Mouse (Mus musculus): ENCODE measurements around the gene Uba52.

GRCm38 (mm10) chr8:70535701-70536100 lies 25.1 kb upstream of the Uba52 start:
- TF ChIP-seq CTCF (IDR thresholded peaks at IDR 0.05; ENCODE audit: low read depth) = no peak
- no peak for TF ChIP-seq EP300 (IDR thresholded peaks at IDR 0.05; ENCODE audit: low read depth)

Data from liver, postnatal 0 days (tissue).